Mouse (Mus musculus) thymus, adult 2 months (tissue): ENCODE data around the gene Pla2g4e.

Experiments
- CTCF ChIP-seq: fragments of 200-500 bp; IDR thresholded peaks from 2 replicates; pipeline ENCODE4 v1.5.1; 2012; ENCODE audit warnings: mild to moderate bottlenecking, control low read depth, low read length, moderate library complexity, borderline replicate concordance; ENCODE audit not compliant: control insufficient read depth, poor library complexity, insufficient read depth; ENCODE audit errors: extremely low read depth
- POLR2A ChIP-seq: fragments of 200-500 bp; IDR thresholded peaks from 2 replicates; pipeline ENCODE4 v1.6.1; 2012; ENCODE audit warnings: mild to moderate bottlenecking, low read length, control low read depth, moderate library complexity; ENCODE audit not compliant: control insufficient read depth, poor library complexity, insufficient read depth; ENCODE audit errors: extremely low read depth

DNA sequence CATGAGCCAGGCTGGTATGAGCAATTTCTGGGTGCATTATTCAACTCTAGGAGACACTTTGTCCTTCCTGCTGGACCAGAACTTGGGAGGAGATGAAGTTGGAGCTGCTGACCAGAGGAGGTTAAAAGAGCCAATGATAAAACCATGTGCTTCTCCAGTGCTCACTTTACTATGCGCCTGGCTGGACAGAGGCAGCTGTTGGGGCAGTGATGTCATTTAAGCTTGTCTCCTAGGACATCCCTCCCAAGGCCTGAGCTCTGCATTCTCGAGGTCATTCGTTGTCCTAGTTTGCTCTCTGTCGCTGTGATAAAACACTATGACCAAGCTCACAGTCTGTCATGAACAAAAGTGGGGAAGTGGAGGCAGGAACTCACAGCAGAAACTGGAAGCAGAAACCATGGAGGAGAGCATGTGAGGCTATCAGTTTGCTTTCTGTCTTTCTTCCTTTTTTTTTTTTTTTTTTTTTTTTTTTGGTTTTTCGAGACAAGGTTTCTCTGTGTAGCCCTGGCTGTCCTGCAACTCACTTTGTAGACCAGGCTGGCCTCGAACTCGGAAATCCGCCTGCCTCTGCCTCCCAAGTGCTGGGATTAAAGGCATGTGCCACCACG is 46.4 kb upstream of the Pla2g4e start:
- TF ChIP-seq CTCF (no peak), POLR2A (no peak)
